9 mouse cellular contexts compared by ENCODE assay signal in the genomic region with DNA sequence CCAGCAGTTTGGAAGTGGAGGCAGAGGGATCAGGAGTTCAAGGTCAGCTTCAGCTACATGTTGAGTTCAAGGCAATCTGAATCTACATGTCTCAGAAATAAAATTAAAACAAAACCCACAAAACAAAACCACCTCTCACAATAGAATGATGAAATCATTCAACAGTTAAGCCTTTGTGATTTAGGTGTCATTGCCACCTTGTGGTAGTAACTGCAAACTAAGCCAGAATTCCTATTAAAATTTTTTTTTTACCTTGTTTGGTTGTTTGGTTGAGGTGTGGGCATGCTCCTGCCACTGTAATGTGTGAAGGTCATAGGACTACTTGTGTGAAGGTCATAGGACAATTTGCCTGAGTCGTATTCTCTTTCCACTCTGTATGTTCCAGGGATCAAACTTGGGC. TPM values are rescaled to one million over a fixed set of nuclear protein-coding genes. Genes with fewer than 3 reads are reported as not detected.
A peak's percentile ranks its signal among the peaks of the same experiment; 100 is the strongest.
DNase-seq lines count a peak whose midpoint lies in the region; ATAC-seq and TF ChIP-seq lines count a peak whose summit lies in the region.
"Had no signal": no experiment of that assay in that cellular context is flagged by ENCODE, and none has a peak within 500 bp of the region (broad histone marks: within the 10 kb centered on the region; RNA-seq: fewer than 3 reads in every experiment).

No protein-coding gene starts in this region.

- no peaks in the 10 kb centered on the region for H3K36me3 ChIP-seq in E14TG2a.4 (ENCODE audit: insufficient read depth, low read length)
- no peaks in the 10 kb centered on the region for H3K36me3 ChIP-seq in myocyte (ENCODE audit: control insufficient read depth, insufficient read depth)

- H3ac ChIP-seq in myocyte (ENCODE audit: control insufficient read depth, insufficient read length) = no peak overlapping the region

- no peak overlapping the region for H3K4me2 ChIP-seq in myocyte (ENCODE audit: low read depth)

- peaks cover 71% of the 10 kb centered on the region for H3K4me1 ChIP-seq in E14TG2a.4 (replicated peaks; ENCODE audit: low read depth, low read length)

- H3K27me3 ChIP-seq in E14TG2a.4 (ENCODE audit: insufficient read depth, low read length) = no peaks in the 10 kb centered on the region
- no peaks in the 10 kb centered on the region for H3K27me3 ChIP-seq in myocyte (ENCODE audit: control insufficient read depth, insufficient read depth, insufficient read length)

- peak; percentile 39 for DNase-seq in kidney, postnatal 14 days
- DNase-seq in kidney, postnatal 4 days = no peak
- DNase-seq in spleen, adult 18-20 months = no peak
- DNase-seq in gastrocnemius, postnatal 4 days (ENCODE audit: low spot score in 2 of 2) = no peak

- TF ChIP-seq POLR2A in myocyte (IDR thresholded peaks at IDR 0.05; ENCODE audit: insufficient read length, low read depth) = no peak

- H3K9me3 ChIP-seq in E14TG2a.4 (ENCODE audit: low read length) = no peaks in the 10 kb centered on the region

- H3K4me3 ChIP-seq in E14TG2a.4 (replicated peaks; ENCODE audit: low read length) (no peak overlapping the region), myocyte (no peak overlapping the region)

- peak; percentile 35 for TF ChIP-seq CTCF in E14TG2a.4 (conservative IDR thresholded peaks at IDR 0.05; ENCODE audit: low read length)

- H3K79me2 ChIP-seq in myocyte (ENCODE audit: control insufficient read depth, insufficient read depth) = no peaks in the 10 kb centered on the region

- ATAC-seq in activated CD4-positive, CD25-positive, alpha-beta regulatory T cell, adult 4 months = peak; percentile 69

TF ChIP-seq in myocyte, 11 proteins besides CTCF, POLR2A, EP300 and RAD21:
- TF ChIP-seq CEBPB (IDR thresholded peaks at IDR 0.05; ENCODE audit: insufficient read depth, poor library complexity, severe bottlenecking) (peak; percentile 49; the same call in 1 of the 2 replicates), MYOD1 (IDR thresholded peaks at IDR 0.05; ENCODE audit: control insufficient read depth in 1 of 3, insufficient read length in 2 of 3, low read depth in 2 of 3) (no peak), REST (IDR thresholded peaks at IDR 0.05; ENCODE audit: insufficient read depth, insufficient read length) (no peak)

RNA-seq across cellular contexts. Expression of a gene that starts 13.6 kb away (rescaled TPM):
- not detected for polyA plus RNA-seq in activated CD4-positive, CD25-positive, alpha-beta regulatory T cell, adult 4 months (2017; shearing (Covaris generic))
- 12.5 TPM for polyA plus RNA-seq in myocyte (2012; fragmentation: generic; extraction: Trizol)
- total RNA-seq in gastrocnemius, postnatal 4 days (2021) = not detected
- total RNA-seq: layer of hippocampus, postnatal 14 days had no signal
- polyA plus RNA-seq: neural tube, embryonic 14.5 days had no signal

RNA-seq across cellular contexts. Expression of a gene that starts 41.8 kb away (rescaled TPM):
- 10 to 100 TPM; 11.5 to 15.0 TPM for polyA plus RNA-seq in activated CD4-positive, CD25-positive, alpha-beta regulatory T cell, adult 4 months (2017; shearing (Covaris generic))
- polyA plus RNA-seq in myocyte (2012; fragmentation: generic; extraction: Trizol) = 330 TPM
- 100 to 1,000 TPM; 174 to 190 TPM for total RNA-seq in gastrocnemius, postnatal 4 days (2021)

RNA-seq across cellular contexts. Expression of a gene that starts 41.9 kb away (rescaled TPM):
- polyA plus RNA-seq in activated CD4-positive, CD25-positive, alpha-beta regulatory T cell, adult 4 months (2017; shearing (Covaris generic)) = 100 to 1,000 TPM; 121 to 129 TPM
- polyA plus RNA-seq in myocyte (2012; fragmentation: generic; extraction: Trizol) = 62.2 TPM
- total RNA-seq in gastrocnemius, postnatal 4 days (2021) = 10 to 100 TPM; 40.9 to 43.3 TPM

RNA-seq across cellular contexts. Expression of a gene that starts 52.5 kb away (rescaled TPM):
- polyA plus RNA-seq in activated CD4-positive, CD25-positive, alpha-beta regulatory T cell, adult 4 months (2017; shearing (Covaris generic)) = 10 to 100 TPM; 58.7 to 75.3 TPM
- polyA plus RNA-seq in myocyte (2012; fragmentation: generic; extraction: Trizol) = 37.7 TPM
- 10 to 100 TPM; 89.0 to 91.4 TPM for total RNA-seq in gastrocnemius, postnatal 4 days (2021)

Comparison
In these comparisons a context has a peak if more than half of its experiments do, and no peak if none do; other contexts are left out.
1. RNA of a gene that starts 13.6 kb away (polyA plus RNA-seq): 12.5 TPM in myocyte (single experiment); not detected in activated CD4-positive, CD25-positive, alpha-beta regulatory T cell, adult 4 months; every median in the first group is over 10 times any median in the second.
2. RNA of a gene that starts 41.8 kb away (polyA plus RNA-seq): 330 TPM in myocyte (single experiment); 11.5 to 15.0 TPM in activated CD4-positive, CD25-positive, alpha-beta regulatory T cell, adult 4 months; every median in the first group is over 10 times any median in the second.